Mouse (Mus musculus): ENCODE results near the gene Lamtor2.

The Lamtor2 gene

DNA sequence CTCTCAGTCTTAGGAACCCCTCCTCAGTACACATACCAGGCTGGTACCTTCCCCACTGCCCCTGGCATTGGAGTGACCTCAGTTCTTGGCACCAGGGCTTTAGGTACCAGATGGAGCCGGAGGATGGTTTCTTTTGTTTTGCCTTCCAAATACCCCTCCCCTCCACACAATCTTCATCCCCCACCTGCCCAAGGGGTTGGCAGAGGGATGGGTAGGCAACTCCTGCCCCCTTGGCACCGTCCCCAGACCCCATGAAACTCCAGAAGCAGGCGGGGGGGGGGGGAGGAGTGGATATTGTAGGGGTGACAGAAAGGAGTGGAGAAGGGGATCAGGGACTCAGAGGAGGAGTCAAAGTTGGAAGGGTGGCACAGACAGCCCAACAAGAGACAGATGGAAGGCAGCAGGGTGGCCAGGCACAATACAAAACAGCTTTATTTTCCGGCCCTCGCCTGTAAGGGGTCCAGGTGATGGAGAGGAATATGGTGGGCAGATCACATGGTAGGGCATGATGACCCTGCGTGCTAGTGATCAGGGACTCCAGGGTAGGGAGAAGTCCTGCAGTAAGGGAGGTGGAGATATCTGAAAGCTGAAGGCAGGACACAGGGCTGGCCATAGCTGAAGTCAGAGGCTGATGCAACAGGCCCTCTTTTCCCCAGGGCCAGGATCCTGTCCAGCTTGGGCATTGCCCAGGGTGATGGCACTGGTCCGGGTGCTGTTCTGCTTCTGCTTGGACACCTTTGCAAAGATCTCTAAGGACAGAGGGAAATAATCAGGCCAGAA, 11.1 kb downstream of the Lamtor2 start:
- no peak for DNase-seq

DNA sequence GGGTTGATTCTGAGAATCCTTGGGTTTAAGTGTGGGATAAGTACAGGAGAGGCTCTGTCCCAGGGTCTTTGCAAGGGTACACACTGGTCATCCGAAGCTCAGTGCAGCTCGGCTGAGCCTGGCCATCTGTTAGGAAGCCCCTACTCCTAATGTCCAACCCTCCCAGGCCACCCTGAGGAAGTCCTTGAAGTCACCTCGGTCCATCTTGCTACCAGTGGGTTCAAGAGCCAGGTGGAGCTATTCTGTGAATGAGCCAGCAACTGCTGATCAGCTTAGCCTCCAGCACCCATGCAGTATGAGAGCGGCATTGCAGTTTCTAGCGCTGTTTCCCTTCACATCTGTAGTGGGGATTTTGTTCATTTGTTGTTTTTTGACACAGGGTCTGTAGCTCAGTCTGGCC, 12.8 kb downstream of the Lamtor2 start:
- DNase-seq: no peak

DNA sequence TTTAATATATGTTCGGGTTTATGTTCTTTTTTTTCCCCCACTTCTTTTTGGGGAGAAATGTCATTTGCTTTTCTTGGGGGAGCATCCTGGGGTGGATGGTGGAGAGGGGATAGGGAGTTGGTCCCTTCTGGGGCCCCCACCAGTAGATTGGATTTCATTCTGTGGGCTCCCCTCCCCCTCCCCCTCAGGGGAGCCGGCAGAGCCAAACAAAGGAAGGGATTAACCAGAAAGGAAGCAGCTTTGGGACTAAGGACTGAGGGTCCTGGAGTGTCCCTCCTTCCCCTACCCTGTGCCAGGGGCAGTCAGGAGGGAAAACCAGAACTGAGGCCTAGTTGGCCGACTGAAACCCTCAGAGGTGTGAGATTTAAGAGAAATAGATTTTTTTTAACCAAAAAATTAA, 13.5 kb downstream of the Lamtor2 start:
- DNase-seq: peak; percentile 74

DNA sequence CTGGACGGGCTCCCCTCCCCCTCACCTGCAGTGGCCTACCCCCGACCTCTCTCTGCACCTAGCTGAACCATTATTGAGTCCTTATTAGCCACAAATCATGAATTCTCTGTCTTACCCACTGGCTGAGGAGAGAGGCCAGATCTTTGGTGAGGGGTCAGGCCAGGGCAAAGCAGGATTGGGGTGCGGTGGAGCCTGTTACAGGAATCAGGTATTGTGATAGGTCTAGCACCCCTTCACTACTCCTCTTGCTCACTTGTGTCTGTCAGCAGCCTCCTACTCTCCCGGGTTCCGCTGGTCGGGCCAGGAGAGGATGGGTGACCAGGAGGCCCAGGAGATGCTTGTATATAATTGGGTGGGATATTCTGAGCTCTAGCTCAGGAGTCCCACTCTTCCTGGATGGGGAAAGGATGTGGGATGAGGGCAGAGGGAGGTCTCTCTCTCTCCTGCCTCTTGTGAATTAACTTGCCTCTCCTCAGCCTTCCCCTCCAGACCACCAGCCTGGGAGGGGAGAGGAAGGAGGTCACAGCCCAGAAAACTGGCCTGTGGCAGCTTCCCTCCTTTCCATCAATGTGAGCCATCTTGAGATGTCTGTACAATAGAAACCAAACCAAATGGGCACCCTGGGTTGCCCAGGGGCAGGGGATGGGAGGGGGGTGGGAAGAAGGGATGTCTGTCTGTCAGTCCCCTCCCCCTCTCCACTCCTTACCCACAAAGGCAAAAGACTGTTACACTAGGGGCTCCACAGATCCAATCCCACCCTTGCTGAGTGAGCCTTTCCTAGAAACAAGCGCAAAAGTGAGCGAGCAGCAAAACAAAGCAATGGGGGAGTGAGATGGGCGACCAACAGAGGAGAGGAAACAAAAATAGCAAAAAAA, 14.4 kb downstream of the Lamtor2 start:
- peak; percentile 47 for DNase-seq

DNA sequence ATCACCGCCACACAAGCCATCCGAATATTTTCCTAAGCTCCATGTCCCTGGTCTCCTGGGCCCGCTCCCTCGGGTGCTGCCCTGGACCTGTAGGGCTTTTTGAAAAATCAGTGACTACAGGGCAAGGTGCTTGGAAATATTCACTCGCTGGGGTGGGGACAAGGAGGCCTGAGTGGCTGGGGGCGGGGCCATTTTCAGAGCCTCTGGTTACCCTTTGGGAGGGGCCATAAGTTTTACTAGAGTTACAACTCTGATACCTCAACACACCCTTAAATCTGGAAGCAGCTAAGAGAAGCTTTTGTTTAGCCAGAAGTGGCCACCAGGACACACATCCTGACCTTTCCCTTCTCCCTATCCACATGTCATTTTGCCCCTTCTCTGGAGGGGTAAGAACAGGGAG, 15.7 kb downstream of the Lamtor2 start:
- no peak for DNase-seq

DNA sequence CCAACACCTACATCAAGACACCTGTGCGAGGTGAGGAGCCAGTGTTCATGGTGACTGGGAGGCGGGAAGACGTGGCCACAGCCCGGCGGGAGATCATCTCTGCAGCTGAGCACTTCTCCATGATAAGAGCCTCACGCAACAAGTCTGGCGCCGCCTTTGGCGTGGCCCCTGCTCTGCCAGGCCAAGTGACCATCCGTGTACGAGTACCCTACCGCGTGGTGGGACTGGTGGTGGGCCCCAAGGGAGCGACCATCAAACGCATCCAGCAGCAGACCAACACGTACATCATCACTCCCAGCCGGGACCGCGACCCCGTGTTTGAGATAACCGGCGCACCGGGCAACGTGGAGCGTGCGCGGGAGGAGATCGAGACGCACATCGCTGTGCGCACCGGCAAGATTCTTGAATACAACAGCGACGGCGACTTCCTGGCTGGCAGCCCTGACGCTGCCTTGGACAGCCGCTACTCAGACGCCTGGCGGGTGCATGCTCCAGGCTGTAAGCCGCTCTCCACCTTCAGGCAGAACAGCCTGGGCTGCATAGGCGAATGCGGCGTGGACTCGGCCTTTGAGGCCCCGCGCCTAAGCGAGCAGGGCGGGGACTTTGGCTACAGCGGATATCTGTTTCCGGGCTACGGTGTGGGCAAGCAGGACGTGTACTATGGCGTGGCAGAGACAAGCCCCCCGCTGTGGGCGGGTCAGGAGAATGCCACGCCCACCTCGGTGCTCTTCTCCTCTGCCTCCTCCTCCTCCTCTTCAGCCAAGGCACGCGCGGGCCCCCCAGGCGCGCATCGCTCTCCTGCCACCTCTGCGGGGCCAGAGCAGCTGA, 16.6 kb downstream of the Lamtor2 start:
- peak; percentile 90 for DNase-seq

DNA sequence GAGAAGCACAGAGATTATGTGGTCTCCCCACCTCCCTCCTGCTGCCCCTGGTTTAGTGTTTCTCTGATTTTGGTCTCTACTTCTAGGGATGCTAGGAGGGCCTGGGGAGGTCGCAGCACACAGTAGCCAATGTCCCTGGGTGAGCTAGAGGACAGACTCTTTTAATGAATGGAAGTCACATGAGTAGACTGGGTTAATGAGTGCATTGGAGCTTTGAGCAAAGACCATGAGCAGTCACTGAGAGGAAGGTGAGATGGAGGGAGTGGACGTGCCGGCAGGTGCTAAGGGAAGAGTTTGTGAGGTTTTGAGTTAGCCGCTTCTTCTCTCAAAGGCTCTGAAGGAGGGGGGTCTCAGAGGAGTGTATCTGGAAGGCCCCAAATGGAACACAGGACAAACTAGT, 17.3 kb downstream of the Lamtor2 start:
- no peak for DNase-seq

DNA sequence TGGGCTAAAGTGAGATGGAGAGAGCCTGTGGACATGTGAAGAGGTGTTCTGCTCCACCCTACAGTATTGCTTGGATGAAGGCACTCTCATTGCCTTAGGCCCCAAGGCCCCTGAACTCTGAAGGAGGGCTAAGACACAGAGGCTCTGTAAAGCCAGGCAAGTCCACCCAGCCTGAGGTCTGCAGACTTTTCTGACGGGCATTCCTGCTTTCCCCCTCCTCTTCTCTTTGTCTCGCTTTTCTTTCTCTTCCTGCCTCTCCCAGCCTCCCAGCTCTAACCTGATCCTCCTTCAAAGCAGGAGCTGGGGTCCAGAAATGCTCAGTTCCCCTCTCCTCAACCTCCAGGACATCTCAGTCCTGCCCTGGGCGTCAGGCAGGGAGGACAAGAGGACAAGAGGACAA, 17.9 kb downstream of the Lamtor2 start:
- DNase-seq: no peak

DNA sequence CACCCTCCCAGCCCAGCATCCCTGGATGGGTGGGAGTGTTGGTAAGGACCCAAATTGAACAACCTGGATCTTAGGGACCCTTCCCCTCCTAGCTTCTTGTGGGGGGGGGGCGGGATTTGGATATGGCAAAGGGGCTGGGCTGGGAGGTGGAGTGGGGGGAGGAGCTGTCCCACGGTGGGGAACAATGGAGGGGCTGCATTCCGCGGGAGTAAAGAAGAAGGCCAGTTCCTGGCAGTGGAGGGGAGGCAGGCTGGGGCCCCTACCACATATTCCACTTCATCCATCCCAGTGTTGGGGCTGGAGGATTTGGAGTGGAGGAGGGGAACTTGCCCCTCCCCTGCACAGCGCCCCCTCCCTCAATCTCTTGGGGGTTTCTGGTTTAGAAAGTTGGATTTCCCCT, 19.2 kb downstream of the Lamtor2 start:
- no peak for DNase-seq

DNA sequence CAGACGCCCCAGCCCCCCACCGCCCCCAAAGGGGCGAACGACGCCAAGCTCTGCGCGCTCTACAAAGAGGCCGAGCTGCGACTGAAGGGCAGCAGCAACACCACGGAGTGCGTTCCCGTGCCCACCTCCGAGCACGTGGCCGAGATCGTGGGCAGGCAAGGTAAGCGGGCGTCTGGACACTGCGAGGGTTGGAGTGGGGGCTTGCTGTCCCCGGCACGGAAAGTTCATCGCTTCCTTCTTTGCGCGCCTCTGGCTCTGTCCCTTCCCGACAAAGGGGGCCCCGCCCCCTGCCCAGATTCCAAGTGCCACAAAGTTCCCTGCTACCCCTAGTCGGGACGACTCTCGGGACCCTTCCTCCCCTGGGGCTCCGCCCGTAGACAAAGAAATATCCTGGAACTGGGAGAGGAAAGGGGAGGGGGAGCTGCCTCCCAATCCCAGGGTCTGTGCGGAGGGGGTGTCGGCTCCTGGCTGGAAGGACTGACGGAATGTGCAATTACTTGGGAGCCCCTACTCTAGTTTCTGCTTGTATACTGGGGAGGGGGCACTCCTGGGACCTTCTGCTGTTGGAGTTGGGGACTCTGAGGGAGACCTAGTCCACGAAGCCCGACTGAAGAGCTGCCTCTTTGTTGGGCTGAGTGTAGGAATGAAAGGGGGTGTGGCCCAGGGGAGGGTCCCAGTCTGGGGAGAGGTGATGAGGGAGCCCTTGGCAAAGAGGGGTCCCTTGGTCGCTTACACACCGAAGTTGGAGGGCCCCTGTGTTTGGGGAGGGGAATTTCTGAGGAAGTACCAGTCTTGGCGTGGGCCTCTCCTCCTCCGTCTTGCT, 20.0 kb downstream of the Lamtor2 start:
- peak; percentile 84 for DNase-seq

DNA sequence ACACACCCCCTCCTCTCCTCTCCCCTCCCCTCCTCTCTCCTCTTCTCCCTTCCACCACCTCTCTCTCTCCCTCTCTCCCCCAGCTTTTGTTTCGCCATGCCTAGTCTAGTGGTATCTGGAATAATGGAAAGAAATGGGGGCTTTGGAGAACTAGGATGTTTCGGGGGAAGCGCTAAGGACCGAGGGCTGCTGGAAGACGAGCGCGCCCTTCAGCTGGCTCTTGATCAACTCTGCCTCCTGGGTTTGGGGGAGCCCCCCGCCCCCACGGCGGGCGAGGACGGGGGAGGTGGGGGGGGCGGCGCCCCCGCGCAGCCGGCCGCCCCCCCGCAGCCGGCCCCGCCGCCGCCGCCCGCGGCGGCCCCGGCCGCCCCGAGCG, 20.6 kb downstream of the Lamtor2 start, which contains the start of gene Mex3a:
Mex3a (plus strand) TSS at position 97 of the 376 bp plus-strand sequence.
- DNase-seq: no peak

DNA sequence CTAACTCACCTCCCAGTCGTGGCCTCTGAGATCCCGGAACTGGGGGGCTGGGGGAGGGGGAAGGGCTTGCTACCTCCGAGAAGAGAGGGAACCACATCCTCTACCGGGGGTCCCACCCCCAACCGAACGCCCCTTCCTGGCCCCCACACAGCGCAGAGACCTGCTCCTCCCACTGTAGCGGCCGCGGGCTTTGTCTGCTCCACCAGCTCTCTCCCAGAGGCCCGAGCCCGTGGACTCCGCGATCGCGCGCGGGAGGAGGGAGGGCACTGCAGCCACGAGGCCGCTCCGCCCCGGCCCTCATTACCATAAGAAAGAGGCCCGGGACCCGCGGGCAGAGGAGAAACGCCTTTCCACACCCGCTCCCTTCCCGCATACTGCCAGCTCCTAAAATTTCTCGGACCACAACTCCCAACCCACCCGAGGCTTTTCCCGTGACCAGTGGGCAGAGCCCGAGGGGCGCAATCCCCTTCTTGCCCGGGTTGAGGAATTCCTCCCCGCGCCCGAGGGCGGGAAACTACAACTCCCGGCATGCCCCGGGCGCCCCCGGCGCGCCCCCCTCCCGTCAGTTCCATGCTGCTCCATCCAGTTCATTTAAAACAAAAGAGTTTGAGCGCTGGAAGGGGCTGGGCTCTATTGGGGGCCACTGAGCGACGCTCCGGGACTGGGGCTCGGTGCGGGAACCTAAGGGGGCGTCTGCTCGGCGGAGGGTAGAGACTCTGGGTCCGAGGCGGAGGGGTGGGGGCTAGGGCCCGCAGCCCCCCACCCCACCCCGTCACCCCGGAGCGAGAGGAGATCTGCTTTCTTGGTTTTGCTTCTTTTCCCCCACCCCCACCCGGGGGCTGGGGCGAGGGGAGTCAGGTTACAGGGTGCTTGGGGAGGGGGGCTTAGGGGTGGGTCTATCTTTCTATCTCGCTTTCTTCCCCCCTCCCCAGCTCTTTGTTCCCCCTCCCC, 21.3 kb downstream of the Lamtor2 start:
- DNase-seq: peak; percentile 94

DNA sequence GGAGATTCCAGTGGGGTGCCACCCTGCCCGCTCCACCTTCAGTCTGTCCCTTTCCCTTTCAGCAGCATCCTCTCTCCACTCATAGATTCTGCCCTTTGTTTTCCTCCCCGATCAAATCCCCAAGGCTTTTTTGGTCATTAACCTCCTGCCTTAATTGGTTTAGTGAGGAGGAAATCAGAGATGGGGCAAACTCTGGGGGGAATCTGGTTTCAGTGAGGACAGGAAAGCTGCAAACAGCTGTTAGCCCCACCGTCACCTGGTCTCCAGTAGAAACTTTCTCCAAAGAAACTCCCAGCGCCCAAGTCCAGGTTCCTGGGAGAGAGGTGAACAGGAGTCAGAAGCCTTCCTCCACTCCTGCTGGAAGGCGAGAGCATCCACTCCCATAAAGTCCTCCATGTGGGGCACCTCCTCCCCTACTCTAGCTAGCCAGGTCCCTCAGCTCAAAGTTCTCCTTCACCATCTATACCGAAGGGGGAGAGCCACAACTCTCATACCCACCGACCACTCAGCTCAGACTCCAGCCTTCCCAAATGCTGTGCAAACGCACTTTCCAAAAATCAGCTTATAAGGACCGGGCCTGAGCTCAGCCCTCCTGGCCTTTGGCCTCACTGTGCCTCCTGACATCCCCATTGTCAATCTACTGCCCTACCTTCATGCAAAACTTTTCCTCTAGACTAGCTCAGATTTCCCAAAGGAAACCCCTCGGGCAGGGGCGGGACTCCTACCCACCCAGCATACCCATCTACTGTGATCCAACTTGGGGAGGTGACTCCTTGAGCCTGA, 22.6 kb downstream of the Lamtor2 start:
- DNase-seq: no peak

DNA sequence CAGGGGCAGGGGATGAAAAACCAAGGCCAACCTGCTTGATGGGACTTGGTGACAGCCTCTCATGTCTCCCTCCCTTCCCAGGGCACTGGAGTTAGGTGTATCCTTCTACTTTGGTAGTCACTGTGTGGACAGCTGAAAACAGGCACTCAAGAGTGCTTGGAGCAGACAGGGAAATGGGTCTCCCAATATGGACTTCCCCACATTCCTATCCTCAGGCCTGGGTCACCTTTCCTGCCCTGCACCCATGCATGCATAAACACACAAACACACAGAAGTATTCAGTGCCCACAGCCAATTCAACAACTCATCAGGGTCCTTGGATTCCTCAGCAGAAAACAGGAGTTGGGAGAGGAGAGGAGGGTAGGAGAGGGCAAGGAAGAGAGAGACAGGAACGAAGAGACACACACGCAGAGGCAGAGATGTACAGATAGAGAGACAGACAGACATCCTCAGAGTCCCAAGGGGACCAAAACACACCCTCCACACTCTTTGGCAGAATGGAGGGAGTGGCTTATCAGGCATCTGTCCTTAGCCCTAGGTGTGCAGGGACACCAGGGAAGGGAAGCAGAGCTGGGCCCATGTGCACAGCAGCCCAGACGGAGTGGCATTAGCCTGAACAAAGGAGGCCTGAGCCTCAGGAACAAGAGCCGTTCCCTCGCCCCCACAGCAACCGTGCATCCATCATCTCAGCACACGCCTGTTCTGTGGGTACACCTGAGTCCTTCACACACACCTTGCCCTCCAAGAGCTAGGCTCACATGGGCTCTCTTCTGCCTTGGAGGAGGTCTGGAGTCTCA, 23.5 kb downstream of the Lamtor2 start:
- no peak for DNase-seq

DNA sequence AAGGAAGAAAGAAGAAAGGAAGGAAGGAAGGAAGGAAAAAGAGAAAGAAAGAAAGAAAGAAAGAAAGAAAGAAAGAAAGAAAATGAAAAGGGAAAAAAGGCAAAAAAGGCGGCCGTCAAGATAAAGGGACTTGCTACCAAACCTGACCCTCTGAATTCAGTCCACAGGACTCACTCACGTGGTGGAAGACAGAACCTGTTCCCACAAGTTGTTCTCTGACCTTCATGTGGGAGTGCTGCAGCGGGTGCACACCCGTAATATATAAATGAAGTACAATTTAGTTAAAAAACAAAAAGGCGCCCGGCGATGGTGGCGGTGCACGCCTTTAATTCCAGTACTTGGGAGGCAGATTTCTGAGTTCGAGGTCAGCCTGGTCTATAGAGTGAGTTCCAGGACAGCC, 24.2 kb downstream of the Lamtor2 start:
- no peak for DNase-seq

DNA sequence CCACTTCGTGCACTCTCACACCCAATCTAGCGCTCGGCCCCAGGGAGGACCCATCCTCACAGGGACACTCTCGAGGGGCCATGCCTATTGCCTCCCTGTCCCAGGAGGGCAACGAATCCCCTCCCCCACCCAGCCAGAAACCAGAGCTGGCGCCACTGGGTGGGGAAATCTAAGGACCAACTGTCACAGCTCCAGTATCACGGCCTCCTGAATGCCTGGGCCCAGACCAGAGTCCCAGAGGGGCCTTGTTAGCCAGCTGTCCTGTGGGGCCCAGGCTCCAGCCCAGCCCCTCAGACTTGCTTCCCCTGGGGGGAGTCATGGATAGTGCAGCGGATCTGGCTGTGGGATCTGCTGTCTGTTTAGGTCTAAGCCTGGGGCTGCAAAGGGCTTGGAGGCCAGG, 25.3 kb downstream of the Lamtor2 start:
- no peak for DNase-seq

DNA sequence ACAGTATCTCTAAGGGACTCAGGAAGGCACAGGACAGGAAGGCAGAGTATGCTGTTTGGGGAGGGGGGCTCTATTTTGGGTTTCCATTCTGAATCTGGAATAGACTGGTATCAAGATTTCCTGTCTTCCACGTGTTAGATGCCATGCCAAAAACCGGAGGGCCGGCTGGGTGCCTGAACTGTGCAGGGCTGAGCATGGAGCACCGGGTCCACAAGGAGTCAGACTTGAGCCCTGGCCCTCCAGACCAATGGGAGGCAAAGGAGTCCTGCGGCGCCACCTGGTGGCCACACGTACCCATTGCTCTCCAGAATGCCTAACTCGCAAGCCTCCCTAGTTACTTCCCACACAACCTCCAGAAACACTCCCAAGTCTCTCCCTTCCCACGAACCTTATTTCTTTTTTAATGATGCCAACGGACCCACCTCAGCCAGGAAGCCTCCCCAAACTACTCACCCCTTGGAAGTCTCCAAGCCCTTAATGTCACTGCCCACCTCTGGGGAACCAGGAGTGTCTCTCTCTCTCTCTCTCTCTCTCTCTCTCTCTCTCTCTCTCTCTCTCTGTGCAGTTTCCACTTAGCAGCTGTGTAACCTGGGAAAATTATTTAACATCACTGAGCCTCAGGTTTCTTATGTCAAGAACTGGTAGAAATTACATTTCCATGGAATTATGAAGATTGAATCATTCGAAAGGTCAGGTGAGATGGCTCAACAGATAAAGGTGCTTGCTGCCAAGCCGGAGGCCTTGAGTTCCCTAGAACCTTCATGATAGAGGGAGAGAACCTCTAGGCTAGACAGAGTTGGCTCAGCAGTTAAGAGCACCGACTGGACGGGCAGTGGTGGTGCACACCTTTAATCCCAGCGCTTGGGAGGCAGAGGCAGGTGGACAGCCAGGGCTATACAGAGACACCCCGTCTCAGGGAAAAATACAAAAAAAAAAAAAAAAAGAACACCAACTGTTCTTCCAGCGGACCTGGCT, 26.4 kb downstream of the Lamtor2 start:
- DNase-seq: peak; percentile 93

DNA sequence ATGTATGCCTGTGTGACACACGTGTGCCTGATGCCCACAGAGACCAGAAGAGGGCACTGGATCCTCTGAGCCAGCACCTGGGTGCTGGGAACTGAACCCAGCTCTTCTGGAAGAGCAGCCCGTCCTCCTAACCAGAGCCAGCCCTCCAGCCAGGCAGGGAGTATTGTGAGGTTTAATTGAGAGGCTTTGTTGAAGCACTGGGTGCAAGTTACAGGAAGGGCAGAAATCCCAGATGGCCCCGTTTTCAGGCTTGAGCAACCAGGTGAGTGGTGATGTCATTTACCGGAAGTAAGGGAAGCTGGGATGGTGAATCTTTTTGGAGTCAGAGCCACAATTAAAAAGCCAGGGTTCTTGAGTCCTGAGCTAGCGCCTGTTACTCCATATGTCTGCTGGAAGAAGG, 27.9 kb downstream of the Lamtor2 start:
- no peak for DNase-seq
